Mouse (Mus musculus) myocyte (in vitro differentiated cells): ENCODE data around the gene Hnrnpu.
A peak's percentile ranks its signal among the peaks of the same experiment; 100 is the strongest.

Experiments
- POLR2A ChIP-seq: IDR thresholded peaks from one replicate; pipeline ENCODE4 v1.6.1; 2011; ENCODE audit warnings: low read depth, mild to moderate bottlenecking, control low read depth, moderate library complexity; ENCODE audit not compliant: insufficient read length
- POLR2AphosphoS2 ChIP-seq: IDR thresholded peaks from one replicate; pipeline ENCODE4 v1.6.1; 2011; ENCODE audit warnings: low read depth, control low read depth; ENCODE audit not compliant: insufficient read length

GRCm38 (mm10) chr1:178320723-178321590 lies 16.6 kb downstream of the Hnrnpu start:
- TF ChIP-seq POLR2A, result no peak
- peak; percentile 63 for TF ChIP-seq POLR2AphosphoS2
